Mouse (Mus musculus): Measurements from ENCODE around the gene Shroom3.

The Shroom3 gene

DNA sequence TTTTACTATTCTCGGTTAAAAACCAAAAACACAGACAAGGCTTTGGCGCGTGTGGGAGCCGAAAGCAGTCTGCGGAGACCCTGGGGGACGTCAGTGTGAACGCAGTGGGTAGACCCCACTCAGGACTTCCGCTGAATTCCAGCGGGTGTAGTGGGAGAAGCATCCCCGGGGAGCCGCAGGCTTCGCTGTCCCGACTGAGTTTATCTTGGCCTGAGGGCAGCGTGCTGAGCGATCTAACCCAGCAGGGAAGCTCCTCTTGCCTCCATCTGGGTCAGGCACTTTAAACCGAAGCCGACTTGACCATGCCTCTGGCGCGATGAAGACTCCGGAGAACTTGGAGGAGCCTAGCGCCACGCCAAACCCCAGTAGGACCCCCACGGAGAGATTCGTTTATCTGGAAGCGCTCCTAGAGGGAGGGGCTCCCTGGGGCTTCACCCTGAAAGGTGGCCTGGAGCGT lies at the start of gene Shroom3:
TSS of gene Shroom3 (plus strand) at position 85 of the 457 bp plus-strand sequence.
- DNase-seq = no peak

DNA sequence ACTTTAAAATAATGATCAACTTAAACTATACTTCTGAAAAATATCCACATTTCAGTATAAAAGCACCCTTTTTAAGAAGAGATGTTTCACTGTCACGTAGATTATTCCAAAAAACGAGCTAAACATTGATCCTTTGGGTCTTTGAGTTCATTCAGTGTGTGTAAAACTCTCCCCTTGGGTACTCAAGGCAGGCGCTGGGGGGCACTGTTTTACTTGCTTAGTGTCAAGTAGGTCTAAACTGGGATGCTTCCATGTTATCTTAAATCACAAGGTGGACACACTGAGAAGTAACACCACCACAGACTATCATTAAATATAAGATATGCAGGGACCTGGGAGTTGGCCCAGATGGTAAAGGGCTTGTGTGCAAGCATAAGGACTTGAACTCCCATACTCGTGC lies 49.7 kb upstream of the Shroom3 start:
- DNase-seq = no peak

DNA sequence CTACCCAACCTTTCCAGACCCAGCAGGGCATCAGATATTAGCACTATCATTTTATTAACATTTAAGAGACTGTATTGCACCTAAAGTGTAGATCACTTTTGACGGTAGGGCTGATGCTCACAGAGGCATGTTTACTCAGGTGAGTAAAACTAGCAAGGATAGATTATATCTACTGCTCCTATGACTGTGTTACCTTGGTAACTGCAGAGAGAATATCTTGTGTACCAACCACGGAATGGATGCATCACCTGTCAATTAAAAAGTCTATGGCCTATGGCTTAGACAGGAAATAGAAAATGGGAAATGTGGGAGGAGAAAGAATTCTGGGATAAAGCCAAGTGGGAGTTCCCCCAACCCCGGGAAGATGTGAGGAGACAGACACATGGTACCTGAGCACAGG lies 48.3 kb upstream of the Shroom3 start:
- no peak for DNase-seq

DNA sequence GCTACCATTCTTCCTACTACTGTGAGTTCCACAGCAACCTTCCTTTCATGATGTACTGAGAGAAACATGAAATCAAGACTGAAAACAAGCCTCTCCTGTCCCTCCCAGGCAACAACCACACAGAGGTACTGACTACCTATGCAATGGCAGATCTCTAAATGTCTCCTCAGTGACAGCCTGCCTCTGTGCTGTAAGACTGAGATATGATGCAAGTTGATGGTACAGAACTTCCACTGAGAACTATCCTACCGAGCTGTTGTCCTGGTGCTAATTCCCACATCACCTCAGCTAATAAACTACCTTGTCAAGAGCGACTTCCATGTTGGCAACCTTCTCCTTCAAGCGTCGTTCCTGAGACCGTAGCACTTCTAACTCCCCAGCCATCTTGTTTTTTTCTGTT lies 47.3 kb upstream of the Shroom3 start:
- no peak for DNase-seq

DNA sequence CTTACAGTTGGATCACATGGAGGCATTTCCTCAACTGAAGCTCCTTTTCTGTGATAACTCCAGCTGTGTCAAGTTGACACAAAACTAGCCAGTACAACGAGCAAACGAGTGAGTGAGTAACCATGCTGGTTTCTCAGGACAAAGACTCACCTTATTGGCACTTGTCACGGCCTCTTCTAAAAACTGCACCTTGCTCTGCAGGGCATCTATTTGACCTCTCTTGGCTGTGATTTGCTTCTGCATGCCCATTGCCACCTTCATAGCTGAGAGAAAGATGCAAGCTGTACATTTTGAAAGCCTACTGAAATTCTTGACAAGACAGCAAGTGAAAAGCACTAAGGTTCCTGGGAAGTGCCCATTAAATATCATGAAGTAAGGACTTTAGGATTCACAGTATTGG lies 42.4 kb upstream of the Shroom3 start:
- DNase-seq = no peak

DNA sequence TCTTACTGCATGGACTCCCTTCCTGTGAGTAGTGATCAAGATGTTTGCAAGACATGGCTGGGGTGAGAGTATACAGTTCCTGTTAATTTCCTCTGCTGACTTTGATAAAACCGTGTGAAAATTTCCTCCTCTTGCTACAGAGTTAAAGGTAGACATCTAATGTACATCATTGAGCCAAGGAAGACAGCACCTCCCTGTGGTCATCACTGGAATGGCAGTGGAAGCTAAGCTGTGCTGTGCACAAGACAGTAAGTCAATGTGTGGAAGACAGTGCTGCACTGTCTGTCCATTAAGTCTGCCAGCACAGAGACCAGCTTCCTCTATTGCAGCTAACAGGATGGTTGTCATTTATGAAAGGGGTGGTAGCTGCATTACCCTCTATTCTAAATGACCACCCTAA lies 27.0 kb upstream of the Shroom3 start:
- DNase-seq = peak; percentile 49

DNA sequence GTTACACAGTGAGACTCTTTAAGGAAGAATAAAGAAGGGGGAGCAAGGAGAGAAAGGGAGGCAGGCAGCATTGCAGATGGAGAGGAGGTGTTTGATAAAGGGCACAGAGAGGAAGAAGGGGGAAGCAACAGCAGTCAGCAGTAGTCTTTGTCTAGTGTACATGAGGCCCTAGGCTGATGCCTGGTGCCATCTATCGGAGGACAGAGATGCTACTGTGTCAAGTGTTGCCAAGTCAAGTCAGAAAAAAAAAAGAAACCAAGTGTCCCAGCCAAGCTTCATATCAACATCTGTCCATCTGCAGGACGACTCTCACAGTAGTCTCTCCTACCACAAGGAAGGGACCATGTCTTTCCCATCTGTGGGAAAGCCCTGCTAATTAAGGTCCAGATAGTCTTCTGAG lies 18.9 kb upstream of the Shroom3 start:
- no peak for DNase-seq

DNA sequence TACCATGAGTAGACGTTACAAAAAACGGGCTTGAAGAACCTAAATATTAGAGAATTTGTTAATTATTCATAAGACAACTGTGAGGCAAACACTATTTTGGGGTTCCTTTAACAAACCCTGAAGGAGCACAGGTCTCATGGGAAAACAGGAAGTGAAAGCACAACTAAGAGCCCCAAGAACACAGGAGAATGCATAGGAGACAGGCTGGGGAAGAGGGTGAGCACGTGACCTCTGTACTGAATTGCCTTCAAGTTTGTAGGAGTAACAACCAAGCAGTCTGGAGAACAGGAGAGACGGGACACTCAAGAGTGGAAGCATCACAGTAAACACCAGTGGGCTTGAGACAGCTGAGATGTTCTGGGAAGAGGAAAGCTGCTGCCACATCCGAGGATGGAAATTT lies 16.4 kb upstream of the Shroom3 start:
- DNase-seq = no peak

DNA sequence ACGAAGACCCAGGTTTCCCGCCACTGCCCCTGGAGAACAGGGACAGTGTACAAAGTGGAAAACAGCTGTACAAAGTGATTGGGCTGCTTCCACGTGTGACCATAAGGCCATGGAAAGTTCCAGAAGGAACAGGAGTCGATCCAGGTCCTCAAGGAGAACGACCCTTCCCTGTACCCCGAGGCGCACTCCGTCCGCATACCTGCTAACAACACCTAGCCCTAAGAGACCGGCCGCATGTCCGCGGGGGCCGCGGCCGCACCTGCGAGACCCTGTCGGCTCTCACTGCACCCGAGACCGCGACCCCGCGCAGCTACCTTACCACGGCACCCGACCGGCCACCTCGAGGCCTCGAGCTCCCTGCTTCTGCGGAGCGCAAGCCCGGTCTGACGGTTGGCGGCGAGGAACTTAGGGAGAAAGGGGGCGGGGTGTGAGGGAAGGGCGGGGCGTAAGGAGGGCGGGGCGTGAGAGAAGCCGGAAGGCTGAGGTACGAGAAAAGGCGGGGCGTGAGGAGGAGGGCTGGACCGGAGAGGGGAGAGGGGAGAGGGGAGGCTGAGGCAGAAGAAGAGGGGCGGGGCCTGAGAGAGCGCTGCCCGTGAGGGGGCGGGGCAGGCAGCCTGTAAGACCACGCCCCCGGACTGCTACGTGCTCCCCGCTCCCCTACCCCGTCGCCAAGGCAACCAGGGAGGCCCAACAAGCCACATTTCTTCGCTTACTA lies 8.2 kb upstream of the Shroom3 start, which contains the start of gene Ccdc158:
TSS of gene Ccdc158 (minus strand) at position 413 of the 715 bp plus-strand sequence.
- DNase-seq = peak; percentile 62

DNA sequence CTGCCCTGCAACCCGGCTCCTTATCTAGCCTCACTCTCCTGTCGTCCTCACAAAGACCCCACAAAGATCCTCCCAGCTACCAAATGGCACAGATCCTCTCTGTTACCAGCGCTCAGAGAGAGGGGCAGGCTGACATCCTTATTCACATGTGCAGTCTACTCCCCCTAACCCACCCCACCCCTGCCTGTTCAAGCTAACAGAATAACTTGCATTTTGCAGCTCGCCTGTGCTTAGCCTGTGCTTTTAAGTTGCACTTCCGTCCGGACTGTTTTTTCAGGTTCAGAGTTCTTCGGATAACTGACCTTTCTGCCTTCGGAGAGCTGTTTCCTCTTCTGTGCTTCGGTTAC lies 7.7 kb upstream of the Shroom3 start:
- no peak for DNase-seq

DNA sequence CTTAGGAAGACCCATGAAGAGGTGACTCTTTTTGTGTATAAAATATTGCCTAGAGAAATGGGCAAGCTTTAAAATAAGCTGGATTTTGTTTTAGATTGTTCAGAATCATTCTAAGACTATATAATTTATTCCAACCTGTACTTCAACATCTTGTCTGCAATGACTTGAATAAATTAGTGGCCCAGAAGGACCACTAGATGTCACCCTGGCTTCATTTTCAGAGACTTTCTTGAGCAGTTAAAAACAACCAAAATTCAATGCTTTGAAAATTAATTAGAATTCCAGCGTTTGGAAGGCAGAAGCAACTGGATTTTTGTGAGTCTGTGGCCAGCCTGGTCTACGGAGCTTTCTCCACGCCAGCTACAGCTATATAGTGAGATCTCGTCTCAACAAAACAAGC lies 3.8 kb upstream of the Shroom3 start:
- peak; percentile 53 for DNase-seq

DNA sequence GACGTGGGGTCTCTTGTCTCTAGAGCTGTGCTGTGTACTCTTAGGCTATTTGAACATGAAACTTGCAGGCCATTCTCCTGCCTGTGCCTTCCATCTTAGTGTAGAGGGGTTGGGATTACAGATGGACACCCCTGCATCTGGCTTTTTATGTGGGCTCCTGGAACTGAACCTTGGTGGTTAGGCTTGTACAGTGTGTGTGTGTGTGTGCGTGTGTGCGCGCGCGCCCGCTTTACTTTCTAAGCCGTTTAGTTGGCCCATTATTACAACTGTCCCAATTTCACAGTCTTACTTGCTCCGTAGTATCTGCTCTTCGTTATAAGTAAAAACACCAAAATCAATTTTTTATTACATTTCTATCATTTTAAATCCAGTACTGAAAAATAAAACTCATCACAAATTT lies 1.4 kb upstream of the Shroom3 start:
- no peak for DNase-seq

DNA sequence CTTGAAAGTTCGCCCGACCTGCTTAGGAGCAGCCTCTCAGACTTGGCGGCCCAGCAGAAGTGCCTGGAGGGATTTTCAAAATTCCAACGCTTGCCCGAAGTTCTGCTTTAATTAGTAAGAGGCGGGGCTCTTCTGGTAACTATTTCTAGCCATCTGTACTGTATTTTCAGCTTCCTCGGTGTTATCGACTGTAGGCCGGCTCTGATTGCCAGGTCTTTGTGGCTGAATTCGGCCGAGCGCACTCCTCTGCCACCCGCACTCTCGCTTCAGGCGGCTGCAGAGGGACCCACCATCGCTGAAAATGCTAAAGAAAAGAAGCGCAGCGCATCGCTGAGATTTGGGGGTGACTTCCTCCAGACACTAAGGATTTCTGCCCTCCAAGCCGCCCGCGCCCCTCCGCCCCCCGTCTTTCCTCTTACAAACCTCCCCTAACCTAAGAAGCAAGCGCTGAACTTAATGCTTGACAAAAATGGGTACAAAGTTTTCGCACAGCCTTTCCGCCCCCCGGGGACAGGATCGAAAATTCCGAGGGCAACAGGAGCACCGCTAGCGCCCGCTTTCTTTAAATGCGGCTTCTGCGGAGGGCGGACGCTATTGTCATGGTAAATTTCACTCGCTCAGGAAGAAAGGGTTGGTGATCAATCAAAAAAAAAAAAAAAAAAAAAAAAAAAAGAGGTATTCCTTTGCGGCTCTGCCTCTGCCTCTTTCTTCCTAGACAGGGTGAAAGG lies 450 bp upstream of the Shroom3 start:
- DNase-seq = no peak

DNA sequence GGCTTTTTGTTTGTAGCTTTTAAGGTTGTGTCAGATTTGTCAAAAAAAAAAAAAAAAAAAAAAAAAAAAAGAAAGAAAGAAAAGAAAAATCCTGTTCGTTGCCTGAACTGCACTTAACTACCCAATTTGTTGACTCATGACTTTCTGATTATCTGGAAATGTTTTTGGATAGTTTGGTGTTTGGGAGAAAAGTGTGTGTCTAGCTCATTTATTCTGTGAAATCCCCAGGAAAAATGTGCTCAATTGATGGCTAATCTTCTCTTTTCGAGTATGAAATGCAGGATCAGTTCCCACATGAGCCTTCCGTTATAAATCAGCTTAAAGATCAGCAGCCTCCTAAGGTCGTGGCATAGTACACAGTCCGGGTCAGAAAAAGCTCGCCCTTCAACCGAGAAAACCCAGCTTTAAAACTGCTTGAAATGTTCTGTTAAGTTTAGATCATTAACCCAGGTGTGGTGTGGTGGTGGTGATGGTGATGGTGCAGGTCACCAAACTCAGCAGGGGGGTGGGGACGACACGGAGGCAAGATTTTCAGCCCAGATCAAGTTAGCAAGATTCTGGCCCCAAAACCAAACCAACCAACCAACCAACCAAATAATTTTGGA lies 738 bp downstream of the Shroom3 start:
- DNase-seq = no peak

DNA sequence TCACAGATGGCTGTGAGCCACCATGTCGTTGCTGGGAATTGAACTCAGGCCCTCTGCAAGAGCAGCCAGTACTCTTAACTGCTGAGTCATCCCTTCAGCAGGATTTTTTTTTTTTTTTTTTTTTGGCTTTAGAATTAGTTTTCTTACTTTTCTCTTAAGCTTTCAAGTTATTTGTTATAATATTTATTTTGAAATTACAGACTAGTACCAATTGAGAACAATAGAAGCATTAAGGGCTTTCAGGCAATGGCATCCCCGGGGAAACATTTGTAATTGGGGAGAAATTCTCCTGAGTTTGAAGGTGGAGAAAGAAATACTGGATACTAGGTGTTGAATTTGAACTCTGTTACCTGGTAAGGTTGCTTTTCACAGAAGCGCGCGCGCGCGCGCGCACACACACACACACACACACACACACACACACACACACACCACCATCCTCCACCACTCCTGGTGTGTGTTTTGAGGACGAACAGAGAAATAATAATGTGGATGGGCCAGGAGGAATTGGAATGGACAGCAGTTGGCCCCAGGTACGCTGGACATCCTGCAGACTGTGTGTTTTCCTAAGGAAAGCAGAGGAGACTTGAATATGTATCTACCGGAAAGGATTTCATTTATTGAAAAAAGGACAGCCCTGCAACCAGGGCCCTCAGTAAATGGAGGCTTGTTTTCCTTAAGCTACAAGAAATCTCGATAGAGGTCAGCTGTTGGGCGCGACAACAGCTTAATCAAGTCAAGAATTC lies 1.7 kb downstream of the Shroom3 start:
- no peak for DNase-seq

DNA sequence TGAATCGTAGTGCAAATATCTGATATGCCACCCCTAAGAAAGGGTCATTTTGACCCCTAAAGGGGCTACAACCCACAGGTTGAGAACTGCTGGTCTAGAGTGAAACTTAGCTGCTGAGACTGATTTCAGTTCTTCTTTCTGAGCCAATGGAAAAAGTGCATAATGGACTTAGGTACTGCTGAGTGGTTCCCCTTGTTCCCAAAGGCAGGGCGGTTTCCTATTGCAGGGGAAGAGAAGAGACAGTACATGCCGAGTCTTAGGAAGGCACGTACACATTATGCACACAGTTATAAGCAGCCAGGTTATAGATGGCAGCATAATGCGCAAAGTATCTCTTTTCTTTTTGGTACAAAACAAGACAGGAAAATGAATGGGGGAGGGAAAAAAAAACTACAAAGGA lies 4.9 kb downstream of the Shroom3 start:
- DNase-seq = no peak

DNA sequence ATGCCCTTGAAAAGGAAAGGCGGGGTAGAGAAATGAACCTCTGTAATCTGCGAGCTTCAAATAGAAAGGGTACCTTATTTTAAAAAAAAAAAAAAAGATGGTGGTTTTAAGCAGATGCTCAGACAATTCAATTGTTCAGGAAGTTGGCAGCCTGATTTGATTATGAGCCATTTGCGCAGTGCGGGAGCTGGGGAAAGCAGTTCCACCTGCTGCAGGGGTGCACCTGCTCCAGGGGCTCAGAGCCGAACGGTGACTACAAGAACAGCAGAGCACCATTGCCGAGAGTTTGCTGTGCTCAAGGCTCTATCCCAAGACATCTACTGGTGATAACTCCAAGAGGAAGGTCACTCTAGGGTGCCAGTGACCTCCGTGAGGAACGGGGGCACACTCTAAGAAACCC lies 5.3 kb downstream of the Shroom3 start:
- no peak for DNase-seq

DNA sequence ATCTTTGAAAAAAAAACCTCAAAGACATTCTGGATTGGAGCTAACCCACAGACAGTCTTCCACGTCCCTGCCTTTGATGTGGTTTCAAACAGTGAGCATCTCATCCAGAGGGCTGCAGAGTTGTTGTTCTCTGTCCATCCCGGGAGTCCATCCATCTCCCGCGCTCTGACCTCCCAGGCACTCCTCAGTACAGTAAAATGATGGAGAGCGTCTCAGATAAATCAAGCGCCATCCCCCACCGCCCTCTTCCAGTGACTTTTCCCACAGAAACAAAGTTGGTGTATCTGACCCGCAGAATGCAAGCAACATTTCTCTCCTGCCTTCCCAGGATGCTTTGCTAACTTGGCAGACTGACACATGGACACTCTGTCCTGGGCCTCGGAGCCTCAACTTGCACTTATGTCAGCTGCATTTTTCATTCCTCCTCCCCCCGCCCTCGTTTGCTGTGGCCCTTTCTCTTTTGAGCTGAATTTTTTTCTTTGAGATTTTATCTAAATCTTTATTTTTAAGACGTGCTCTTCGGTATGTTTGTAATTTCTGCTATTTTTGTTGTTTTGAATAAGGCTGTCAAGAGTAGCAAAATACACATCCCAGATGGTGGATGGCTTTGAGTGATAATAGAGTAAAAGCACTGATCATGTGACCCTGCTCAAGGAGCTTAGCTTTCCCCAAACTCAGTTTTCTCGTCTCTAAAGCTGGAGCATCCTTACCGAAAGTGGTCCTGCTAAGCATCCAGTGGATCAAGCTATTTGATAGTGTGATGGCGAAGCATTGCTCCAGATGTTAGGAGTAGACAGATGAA lies 9.2 kb downstream of the Shroom3 start:
- DNase-seq = no peak

DNA sequence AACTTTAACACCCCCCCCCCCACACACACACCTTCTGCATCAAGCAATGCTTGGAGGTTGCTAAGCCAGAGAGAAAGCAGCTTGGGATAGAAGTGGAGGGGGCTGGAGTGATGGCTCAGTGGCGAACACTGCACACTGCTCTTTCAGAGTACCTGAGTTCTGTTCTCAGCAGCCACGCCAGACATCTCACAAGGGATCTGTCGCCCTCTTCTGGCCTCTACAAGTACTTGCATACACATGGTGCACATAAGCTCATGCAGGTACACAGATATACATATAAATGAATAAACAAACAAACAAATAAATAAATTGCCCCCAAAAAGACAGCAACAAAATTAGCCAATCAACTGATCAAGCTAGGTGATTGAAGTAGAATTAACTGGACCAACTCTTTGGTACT lies 10.5 kb downstream of the Shroom3 start:
- no peak for DNase-seq

DNA sequence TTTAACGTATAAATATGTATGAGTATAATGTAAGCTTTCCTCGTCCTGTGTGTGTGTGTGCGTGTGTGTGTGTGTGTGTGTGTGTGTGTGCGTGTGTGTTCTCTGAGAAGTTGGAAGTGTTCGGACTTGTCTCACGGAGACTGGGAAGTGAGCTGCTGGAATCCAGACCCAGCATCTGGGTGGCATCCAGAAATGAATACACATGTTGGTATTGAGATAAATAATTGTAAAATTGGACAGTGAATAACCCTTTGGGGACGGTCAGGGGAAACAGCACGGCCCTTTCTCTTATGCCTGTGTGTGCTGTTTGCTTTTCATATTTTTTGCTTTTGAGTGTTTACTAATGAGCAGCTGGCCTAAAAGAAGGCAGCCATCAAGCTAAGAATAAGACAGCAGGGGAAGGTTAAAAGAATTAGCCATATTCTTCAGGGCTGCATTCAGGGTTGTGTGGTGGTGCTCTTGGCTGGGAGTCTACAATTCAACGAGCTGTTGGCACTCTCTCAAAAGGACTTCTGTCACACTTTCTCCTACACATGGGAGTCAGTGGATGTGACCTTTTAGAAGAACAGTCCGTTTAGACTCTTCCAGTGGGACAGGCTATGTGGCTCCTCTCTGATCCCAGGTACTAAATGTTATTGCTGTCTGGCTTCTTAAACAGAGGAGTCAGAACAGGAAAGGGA lies 11.2 kb downstream of the Shroom3 start:
- DNase-seq = no peak

DNA sequence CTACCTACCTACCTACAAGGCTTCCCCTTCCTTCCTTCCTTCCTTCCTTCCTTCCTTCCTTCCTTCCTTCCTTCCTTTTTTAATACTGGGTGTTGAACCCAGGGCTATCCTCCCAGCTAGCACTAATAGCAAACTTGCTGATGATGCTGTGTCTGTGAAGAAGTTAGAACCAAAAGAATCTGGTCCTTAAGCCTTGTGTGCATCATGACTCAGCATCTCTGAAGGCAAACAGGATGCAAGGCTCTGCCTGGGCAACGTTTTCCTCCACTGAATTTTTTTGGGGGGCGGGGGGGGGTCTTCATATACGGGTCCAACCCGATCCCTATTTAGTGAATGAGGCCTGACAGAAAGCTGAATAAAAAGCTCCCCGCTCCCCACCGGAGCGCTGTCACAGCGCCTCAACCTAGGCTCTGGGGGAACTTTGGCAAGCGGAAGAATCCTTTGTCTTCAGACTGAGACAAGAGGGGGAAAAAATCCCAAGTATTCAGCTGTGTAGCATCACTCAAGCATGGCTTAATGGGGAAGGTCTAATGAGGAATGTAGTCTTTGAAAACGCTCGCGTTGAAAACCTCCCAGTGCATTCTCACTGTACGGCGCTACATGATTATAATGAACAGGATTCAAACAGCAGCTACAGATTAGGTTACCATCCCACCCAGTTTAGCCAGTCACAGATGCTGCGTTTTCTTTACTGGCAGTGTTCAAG lies 15.0 kb downstream of the Shroom3 start:
- no peak for DNase-seq
